Mouse (Mus musculus) lung, postnatal 0 days (tissue): ENCODE results near the gene Dck. TPM values are rescaled to one million over a fixed set of nuclear protein-coding genes. Genes with fewer than 3 reads are reported as not detected.

Source experiments
- ATAC-seq: fragments of 200-750 bp; cut with Nextera tagmentation; 2 replicates; pipeline ENCODE4 v1.8.0; 2017; ENCODE audit warnings: moderate library complexity
- DNase-seq: peaks from one replicate; pipeline ENCODE4 v3.0.0-alpha.2; 2016; ENCODE audit warnings: low spot score
- H3K27ac ChIP-seq: fragments of 300-500 bp; sonication (generic); 2 replicates; pipeline ENCODE4 v1.5.1; 2014; ENCODE audit warnings: antibody characterized with exemption, mild to moderate bottlenecking, low read length, mixed read lengths
- H3K27me3 ChIP-seq: fragments of 300-500 bp; sonication (generic); replicated peaks from 2 replicates; pipeline ENCODE4 v1.6.1; 2014; ENCODE audit warnings: low read length, mixed read lengths; ENCODE audit not compliant: insufficient read depth
- H3K36me3 ChIP-seq: fragments of 300-500 bp; sonication (generic); 2 replicates; pipeline ENCODE4 v1.6.1; 2014; ENCODE audit warnings: low read length, mixed read lengths; ENCODE audit not compliant: insufficient read depth
- H3K4me1 ChIP-seq: fragments of 300-500 bp; sonication (generic); 2 replicates; pipeline ENCODE4 v1.6.1; 2014; ENCODE audit warnings: antibody characterized with exemption, low read depth, low read length, mixed read lengths; ENCODE audit not compliant: insufficient read depth
- H3K4me2 ChIP-seq: fragments of 300-500 bp; sonication (generic); replicated peaks from 2 replicates; pipeline ENCODE4 v1.6.1; 2014; ENCODE audit warnings: low read depth, mild to moderate bottlenecking, low read length, moderate library complexity, mixed read lengths
- H3K4me3 ChIP-seq: fragments of 300-500 bp; sonication (generic); 2 replicates; pipeline ENCODE4 v1.5.1; 2014; ENCODE audit warnings: low read depth, low read length
- H3K9ac ChIP-seq: fragments of 300-500 bp; sonication (generic); replicated peaks from 2 replicates; pipeline ENCODE4 v1.6.1; 2014; ENCODE audit warnings: low read depth, mild to moderate bottlenecking
- H3K9me3 ChIP-seq: fragments of 300-500 bp; sonication (generic); 2 replicates; pipeline ENCODE4 v1.6.1; 2016; ENCODE audit warnings: low read length, mixed read lengths
- CTCF ChIP-seq: IDR thresholded peaks from 2 replicates; pipeline ENCODE4 v1.5.1; 2016; ENCODE audit warnings: antibody characterized with exemption, mild to moderate bottlenecking
- EP300 ChIP-seq: IDR thresholded peaks from 2 replicates; pipeline ENCODE4 v1.6.1; 2016; ENCODE audit warnings: antibody characterized with exemption, mild to moderate bottlenecking, control low read depth
- WGBS: fragments of 180-500 bp; shearing (Covaris S2); extraction: QIAGEN DNeasy Blood & Tissue Kit; methylation state at CpG from one replicate; pipeline ENCODE4 v1.1.7; 2014; 5-methylcytosine and 5-hydroxymethylcytosine counted together
- polyA plus RNA-seq: library from polyadenylated mRNA; unstranded; fragments of >200 nt; fragmentation: Nextera tagmentation; extraction: Ambion mirVana; gene quantifications from 2 replicates; pipeline ENCODE4 v1.2.1, GENCODE M21; 2015

The Dck gene
- polyA plus RNA-seq, 1 experiment from 2014 or later = 7.2 TPM

DNA sequence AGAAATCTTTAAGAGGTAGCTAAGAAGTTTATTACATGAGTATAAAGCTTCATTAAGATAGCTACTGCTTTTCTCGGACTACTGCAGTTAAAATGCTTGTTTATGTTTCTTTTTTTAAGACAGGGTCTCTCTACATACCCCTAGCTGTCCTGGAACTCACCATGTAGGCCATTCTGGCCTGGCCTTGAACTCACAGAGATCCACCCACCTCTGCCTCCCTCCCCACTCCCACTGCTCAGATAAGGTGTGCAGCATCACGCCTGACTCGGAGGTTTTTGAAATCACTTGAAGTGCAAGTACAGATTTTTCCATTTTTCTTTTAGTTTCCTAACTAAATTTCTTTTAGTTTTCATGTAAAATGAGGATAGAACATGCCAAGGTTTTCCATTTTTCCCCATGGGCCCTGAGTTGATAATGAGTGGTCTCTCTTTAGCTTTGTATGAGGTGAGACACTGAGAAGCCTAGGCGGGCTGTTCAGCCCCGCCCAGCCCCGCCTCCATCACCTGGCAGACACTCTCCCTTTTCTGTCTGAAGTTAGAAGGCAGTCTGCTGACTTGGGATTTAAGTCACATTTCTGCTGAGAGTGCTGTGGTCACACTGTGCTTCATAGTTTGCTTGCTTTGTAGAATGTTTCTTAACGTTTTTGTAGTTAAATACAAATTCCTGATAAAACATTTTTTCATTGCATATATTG lies 17.4 kb downstream of the Dck start:
- no peak overlapping the region for H3K4me3 ChIP-seq
- no peaks in the 10 kb centered on the region for H3K27me3 ChIP-seq
- H3K4me2 ChIP-seq = no peak overlapping the region
- H3K36me3 ChIP-seq = no peaks in the 10 kb centered on the region
- H3K27ac ChIP-seq = no peak overlapping the region
- no peaks in the 10 kb centered on the region for H3K9me3 ChIP-seq
- H3K9ac ChIP-seq = no peak overlapping the region
- no peaks in the 10 kb centered on the region for H3K4me1 ChIP-seq
- ATAC-seq = no peak
- no peak for DNase-seq
- WGBS = 60% methylated on average over 7 of the region's 7 CpGs
- TF ChIP-seq EP300 (no peak), CTCF (no peak)

GRCm38 (mm10) chr5:88785059-88785458 lies 20.3 kb downstream of the Dck start:
- H3K4me2 ChIP-seq = no peak overlapping the region
- H3K27ac ChIP-seq = no peak overlapping the region
- no peak overlapping the region for H3K4me3 ChIP-seq
- H3K27me3 ChIP-seq = no peaks in the 10 kb centered on the region
- no peaks in the 10 kb centered on the region for H3K36me3 ChIP-seq
- no peak for DNase-seq
- TF ChIP-seq EP300 (no peak), CTCF (no peak)
- no peak for ATAC-seq
- no peaks in the 10 kb centered on the region for H3K4me1 ChIP-seq
- H3K9me3 ChIP-seq = no peaks in the 10 kb centered on the region
- H3K9ac ChIP-seq = no peak overlapping the region
- WGBS = 84% methylated on average over 1 of the region's 1 CpGs

DNA sequence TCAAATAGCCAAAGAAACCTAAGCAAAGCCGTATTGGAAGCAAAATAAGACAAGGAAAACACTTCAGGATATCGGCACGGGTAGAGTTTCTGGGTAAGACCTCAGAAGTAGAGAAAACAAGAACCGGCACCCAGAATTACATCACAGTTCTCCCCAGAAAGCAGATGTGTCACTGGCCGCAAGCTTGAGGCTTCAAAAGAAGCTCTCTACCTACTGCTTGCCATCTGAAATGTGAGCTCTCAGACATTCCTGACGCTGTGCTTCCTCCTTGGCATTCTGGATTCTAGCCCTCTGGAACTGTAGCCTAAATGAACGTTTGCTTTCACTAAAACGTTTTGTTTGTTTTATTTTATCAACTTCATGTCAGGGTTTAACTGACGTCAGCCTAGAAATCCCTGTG lies 25.9 kb downstream of the Dck start:
- 27% methylated on average over 9 of the region's 9 CpGs for WGBS
- Histone ChIP-seq H3K27ac (no peak overlapping the region), H3K27me3 (no peaks in the 10 kb centered on the region), H3K4me3 (no peak overlapping the region), H3K9ac (no peak overlapping the region), H3K36me3 (no peaks in the 10 kb centered on the region), H3K4me1 (no peaks in the 10 kb centered on the region), H3K9me3 (no peaks in the 10 kb centered on the region), H3K4me2 (no peak overlapping the region)
- peak; percentile 24 for DNase-seq
- TF ChIP-seq EP300 (no peak), CTCF (no peak)
- ATAC-seq = no peak

- TF ChIP-seq EP300 = no peak
- TF ChIP-seq CTCF = peak; percentile 85
- 32% methylated on average over 10 of the region's 10 CpGs for WGBS
- DNase-seq = peak; percentile 80
These were observed 26.8 kb downstream of the Dck start for GRCm38 (mm10) chr5:88791256-88792245.

DNA sequence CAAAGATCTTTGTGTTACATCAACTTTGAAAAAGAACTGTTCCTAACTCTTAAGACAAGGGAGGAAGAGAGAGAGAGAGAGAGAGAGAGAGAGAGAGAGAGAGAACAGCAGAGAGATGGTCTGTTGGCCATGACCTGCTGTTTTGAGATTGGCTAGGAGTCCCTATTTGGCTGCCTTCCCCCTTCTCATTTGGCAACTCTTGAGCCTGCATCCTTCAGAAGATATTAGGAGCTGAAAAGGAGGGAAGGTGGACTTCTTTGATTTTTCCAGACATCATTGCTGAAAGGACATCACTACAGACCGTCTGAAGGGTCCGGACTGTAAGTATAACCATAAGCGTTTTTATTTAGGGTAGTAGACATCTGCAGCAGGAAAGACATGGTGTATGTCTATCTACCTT lies 28.9 kb downstream of the Dck start:
- Histone ChIP-seq H3K4me1 (no peaks in the 10 kb centered on the region), H3K4me2 (no peak overlapping the region), H3K4me3 (no peak overlapping the region), H3K27ac (no peak overlapping the region), H3K9ac (no peak overlapping the region), H3K9me3 (no peaks in the 10 kb centered on the region), H3K27me3 (no peaks in the 10 kb centered on the region), H3K36me3 (no peaks in the 10 kb centered on the region)
- DNase-seq (no peak), ATAC-seq (no peak)
- WGBS = 81% methylated on average over 3 of the region's 3 CpGs
- no peak for TF ChIP-seq EP300

More at GRCm38 (mm10) chr5:88791256-88792245, 26.8 kb downstream of the Dck start:
- H3K27me3 ChIP-seq = no peaks in the 10 kb centered on the region
- no peak overlapping the region for H3K27ac ChIP-seq
- no peak overlapping the region for H3K4me2 ChIP-seq
- no peak overlapping the region for H3K9ac ChIP-seq
- ATAC-seq = 0 out of 2 replicates have a peak, but pooled peaks have one; percentile 30
- no peaks in the 10 kb centered on the region for H3K36me3 ChIP-seq
- H3K4me1 ChIP-seq = no peaks in the 10 kb centered on the region
- no peaks in the 10 kb centered on the region for H3K9me3 ChIP-seq
- H3K4me3 ChIP-seq = no peak overlapping the region

- WGBS = 38% methylated on average over 9 of the region's 9 CpGs
- TF ChIP-seq EP300 = no peak
- no peak for TF ChIP-seq CTCF
- ATAC-seq (no peak), DNase-seq (no peak)
- Histone ChIP-seq H3K4me2 (no peak overlapping the region), H3K27me3 (no peaks in the 10 kb centered on the region), H3K27ac (no peak overlapping the region), H3K4me3 (no peak overlapping the region), H3K36me3 (no peaks in the 10 kb centered on the region), H3K9ac (no peak overlapping the region), H3K9me3 (no peaks in the 10 kb centered on the region), H3K4me1 (no peaks in the 10 kb centered on the region)
These were observed 31.3 kb downstream of the Dck start for GRCm38 (mm10) chr5:88795910-88796584.
